Mouse (Mus musculus): ENCODE data around the gene Arid1b.

Gene Arid1b

GRCm38 (mm10) chr17:5194157-5194916 lies 200.2 kb downstream of the Arid1b start:
- DNase-seq (ENCODE audit: low spot score), result no peak

- no peak for DNase-seq (ENCODE audit: low spot score)
These were observed 201.3 kb downstream of the Arid1b start for GRCm38 (mm10) chr17:5195397-5195796.

GRCm38 (mm10) chr17:5196005-5196404 lies 201.9 kb downstream of the Arid1b start:
- no peak for DNase-seq (ENCODE audit: low spot score)

- DNase-seq (ENCODE audit: low spot score), result no peak
These were observed 202.4 kb downstream of the Arid1b start for GRCm38 (mm10) chr17:5196508-5196907.

GRCm38 (mm10) chr17:5197083-5197482 lies 203.0 kb downstream of the Arid1b start:
- DNase-seq (ENCODE audit: low spot score), result no peak

- DNase-seq (ENCODE audit: low spot score), result no peak
These were observed 203.6 kb downstream of the Arid1b start for GRCm38 (mm10) chr17:5197765-5198164.

- DNase-seq (ENCODE audit: low spot score), result no peak
These were observed 204.1 kb downstream of the Arid1b start for GRCm38 (mm10) chr17:5198252-5198651.

GRCm38 (mm10) chr17:5198811-5199210 lies 204.7 kb downstream of the Arid1b start:
- DNase-seq (ENCODE audit: low spot score), result no peak

GRCm38 (mm10) chr17:5200638-5201037 lies 206.5 kb downstream of the Arid1b start:
- DNase-seq (ENCODE audit: low spot score), result no peak

- DNase-seq (ENCODE audit: low spot score), result peak; percentile 72
These were observed 207.9 kb downstream of the Arid1b start for GRCm38 (mm10) chr17:5201859-5202598.

- DNase-seq (ENCODE audit: low spot score), result no peak
These were observed 208.6 kb downstream of the Arid1b start for GRCm38 (mm10) chr17:5202756-5203155.

GRCm38 (mm10) chr17:5203346-5204102 lies 209.4 kb downstream of the Arid1b start:
- DNase-seq (ENCODE audit: low spot score), result no peak

- no peak for DNase-seq (ENCODE audit: low spot score)
These were observed 210.1 kb downstream of the Arid1b start for GRCm38 (mm10) chr17:5204103-5204665.

- DNase-seq (ENCODE audit: low spot score), result no peak
These were observed 211.0 kb downstream of the Arid1b start for GRCm38 (mm10) chr17:5205163-5205581.

GRCm38 (mm10) chr17:5206731-5207130 lies 212.6 kb downstream of the Arid1b start:
- DNase-seq (ENCODE audit: low spot score), result no peak

GRCm38 (mm10) chr17:5207881-5208280 lies 213.7 kb downstream of the Arid1b start:
- DNase-seq (ENCODE audit: low spot score), result no peak

- DNase-seq (ENCODE audit: low spot score), result no peak
These were observed 214.2 kb downstream of the Arid1b start for GRCm38 (mm10) chr17:5208362-5208761.

GRCm38 (mm10) chr17:5209076-5209475 lies 214.9 kb downstream of the Arid1b start:
- no peak for DNase-seq (ENCODE audit: low spot score)

GRCm38 (mm10) chr17:5210101-5210727 lies 216.1 kb downstream of the Arid1b start:
- DNase-seq (ENCODE audit: low spot score), result no peak

- no peak for DNase-seq (ENCODE audit: low spot score)
These were observed 216.8 kb downstream of the Arid1b start for GRCm38 (mm10) chr17:5210891-5211290.

- no peak for DNase-seq (ENCODE audit: low spot score)
These were observed 218.0 kb downstream of the Arid1b start for GRCm38 (mm10) chr17:5212166-5212565.

- no peak for DNase-seq (ENCODE audit: low spot score)
These were observed 219.3 kb downstream of the Arid1b start for GRCm38 (mm10) chr17:5213441-5213840.

All from layer of hippocampus, adult 11-12 months (tissue).